Comparison of ENCODE assay signal across 9 mouse cellular contexts in the genomic region with DNA sequence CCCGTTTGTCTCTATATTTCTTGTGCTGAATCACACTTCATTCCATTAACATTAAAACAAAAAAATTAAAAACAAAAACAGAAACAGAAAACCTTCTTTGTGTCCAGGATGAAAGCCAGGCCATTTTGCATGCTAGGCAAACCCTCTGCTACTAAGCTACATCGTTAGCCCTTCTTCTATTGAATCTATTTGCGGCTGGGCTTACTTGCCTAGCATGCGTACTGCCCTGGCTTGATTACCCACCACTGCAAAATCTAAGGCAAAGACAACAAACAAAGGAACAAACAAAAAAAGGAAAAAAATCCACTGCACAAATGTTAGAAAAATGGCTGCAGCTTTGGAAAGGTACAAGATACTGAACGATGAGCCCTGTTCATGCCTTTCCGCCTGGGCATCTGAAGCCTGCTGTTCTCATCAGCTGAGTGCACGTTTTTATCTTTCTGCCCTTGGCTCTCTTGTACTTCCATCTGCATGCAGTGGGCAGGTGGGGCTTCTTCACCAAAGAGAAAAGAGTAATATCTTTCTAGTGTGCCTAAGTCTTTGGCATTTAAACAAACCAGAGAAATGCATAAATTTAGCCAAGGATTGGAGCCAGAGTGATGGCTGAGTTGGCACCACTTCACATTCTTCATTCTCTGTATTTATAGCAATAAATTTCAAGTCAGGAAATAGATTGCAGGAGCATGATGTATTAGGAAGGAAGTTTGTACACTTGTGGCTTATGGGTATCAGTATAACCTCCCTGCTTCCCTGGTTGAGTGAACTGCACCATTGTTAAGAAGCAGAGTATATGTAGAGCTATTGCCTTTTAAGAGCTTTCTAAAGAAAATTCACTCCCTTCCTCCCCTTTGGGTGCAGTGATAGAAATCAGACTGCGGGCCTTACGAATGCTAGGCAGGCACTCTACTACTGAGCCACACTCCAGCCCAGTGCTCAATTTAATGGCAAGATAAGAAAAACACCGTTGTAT.
A peak's percentile ranks its signal among the peaks of the same experiment; 100 is the strongest.
DNase-seq lines count a peak whose midpoint lies in the region; ATAC-seq lines count a peak whose summit lies in the region.
"Had no signal": no experiment of that assay in that cellular context is flagged by ENCODE, and none has a peak within 500 bp of the region (broad histone marks: within the 10 kb centered on the region; RNA-seq: fewer than 3 reads in every experiment).

No protein-coding gene starts in this region.

- ATAC-seq in heart, embryonic 13.5 days (ENCODE audit: extremely low read depth, insufficient number of reproducible peaks, low FRiP score, low TSS enrichment) = no peak
- 0 out of 2 replicates have a peak, but pooled peaks have one; percentile 43 for ATAC-seq in lung, embryonic 16.5 days (ENCODE audit: low read depth)
- ATAC-seq in megakaryocyte, adult 5-6 weeks (ENCODE audit: poor library complexity, severe bottlenecking) = 0 out of 2 replicates have a peak, but pooled peaks have one; percentile 36
- no peak for ATAC-seq in monocyte, adult 5-6 weeks (replicated peaks; ENCODE audit: insufficient number of reproducible peaks, low FRiP score, low TSS enrichment, poor library complexity, severe bottlenecking)

- no peak overlapping the region for H3K9ac ChIP-seq in heart, embryonic 13.5 days
- H3K9ac ChIP-seq in lung, embryonic 16.5 days (ENCODE audit: low read length) = no peak overlapping the region

- no peak overlapping the region for H3K4me3 ChIP-seq in heart, embryonic 13.5 days
- no peak overlapping the region for H3K4me3 ChIP-seq in lung, embryonic 16.5 days (ENCODE audit: low read length)

- H3K36me3 ChIP-seq in heart, embryonic 13.5 days = no peaks in the 10 kb centered on the region; the same call in 1 of the 2 replicates
- peaks cover 6% of the 10 kb centered on the region; the same call in 1 of the 2 replicates for H3K36me3 ChIP-seq in lung, embryonic 16.5 days (ENCODE audit: control insufficient read depth, insufficient read depth, low read length)

- WGBS in heart, embryonic 13.5 days = 68% methylated on average over 10 of the region's 10 CpGs
- WGBS in lung, embryonic 16.5 days = 72% methylated on average over 10 of the region's 10 CpGs

- H3K27ac ChIP-seq in heart, embryonic 13.5 days (replicated peaks) = peak overlapping the region; percentile 43
- peak overlapping the region; percentile 22; the same call in 1 of the 2 replicates for H3K27ac ChIP-seq in lung, embryonic 16.5 days (ENCODE audit: low read length)

- intact Hi-C loops in heart, postnatal 25 days (cut with DNase I) = no loop called here

- H3K9me3 ChIP-seq in heart, embryonic 13.5 days = no peaks in the 10 kb centered on the region
- H3K9me3 ChIP-seq in lung, embryonic 16.5 days (ENCODE audit: control insufficient read depth, low read length) = no peaks in the 10 kb centered on the region

- H3K27me3 ChIP-seq in heart, embryonic 13.5 days (replicated peaks) = no peaks in the 10 kb centered on the region
- no peaks in the 10 kb centered on the region for H3K27me3 ChIP-seq in lung, embryonic 16.5 days (ENCODE audit: control insufficient read depth, insufficient read depth, low read depth, low read length)

- DNase-seq in heart, postnatal 25 days (ENCODE audit: low spot score) = no peak
- no peak for DNase-seq in lung, postnatal 14 days
- DNase-seq in cerebellum, postnatal 10 days = peak; percentile 51 to 52
- no peak for DNase-seq in layer of hippocampus, postnatal 10 days (ENCODE audit: low spot score in 2 of 2)
- DNase-seq: kidney, adult 11 months had no signal

- H3K4me1 ChIP-seq in heart, embryonic 13.5 days = peaks cover 48% of the 10 kb centered on the region
- H3K4me1 ChIP-seq in lung, embryonic 16.5 days (replicated peaks; ENCODE audit: control insufficient read depth, insufficient read depth, low read length) = peaks cover 6% of the 10 kb centered on the region

- H3K4me2 ChIP-seq in heart, embryonic 13.5 days = no peak overlapping the region
- no peak overlapping the region for H3K4me2 ChIP-seq in lung, embryonic 16.5 days (ENCODE audit: low read depth, low read length)

Comparison
In these comparisons a context has a peak if more than half of its experiments do, and no peak if none do; other contexts are left out.
1. ATAC-seq: peak in lung, embryonic 16.5 days (single experiment) and megakaryocyte, adult 5-6 weeks (single experiment); none in heart, embryonic 13.5 days (single experiment) and monocyte, adult 5-6 weeks (single experiment).
2. DNase-seq: peak in cerebellum, postnatal 10 days (2 of 2); none in heart, postnatal 25 days (single experiment), lung, postnatal 14 days (single experiment) and layer of hippocampus, postnatal 10 days (0 of 2).